Mouse (Mus musculus): ENCODE data around the gene Frs2.

- TF ChIP-seq CTCF (IDR thresholded peaks at IDR 0.05; ENCODE audit: low read depth) = no peak
- TF ChIP-seq EP300 (optimal IDR thresholded peaks at IDR 0.05) = no peak
Observed at GRCm38 (mm10) chr10:117147463-117148360, 622 bp downstream of the Frs2 start.
